Mouse (Mus musculus) layer of hippocampus, postnatal 10 days (tissue): ENCODE measurements around the gene Sarnp. TPM values are rescaled to one million over a fixed set of nuclear protein-coding genes. Genes with fewer than 3 reads are reported as not detected.

Source experiments
- DNase-seq, 2 experiments: peaks; one replicate each; pipeline ENCODE4 v3.0.0; 2021; ENCODE audit warnings: low spot score in 2 of 2
- long read RNA-seq: library from polyadenylated mRNA; stranded (forward); transcript quantifications from one replicate; pipeline ENCODE4 v2.0.0, GENCODE M21; 2023
- total RNA-seq, 2 experiments: library from RNA; stranded (reverse); gene quantifications; 2 replicates each; pipeline ENCODE4 v1.2.3; 2021

Gene Sarnp
- 10 to 100 TPM; 40.9 to 48.2 TPM for total RNA-seq
- long read RNA-seq, transcript Sarnp-201 (11 exons, 918 nt) = major isoform, 81 of 189 reads
- long read RNA-seq, partial matches to known transcripts = 6 of 189 reads
- long read RNA-seq, other reads (novel, unspliced or antisense) = 102 of 189 reads

DNA sequence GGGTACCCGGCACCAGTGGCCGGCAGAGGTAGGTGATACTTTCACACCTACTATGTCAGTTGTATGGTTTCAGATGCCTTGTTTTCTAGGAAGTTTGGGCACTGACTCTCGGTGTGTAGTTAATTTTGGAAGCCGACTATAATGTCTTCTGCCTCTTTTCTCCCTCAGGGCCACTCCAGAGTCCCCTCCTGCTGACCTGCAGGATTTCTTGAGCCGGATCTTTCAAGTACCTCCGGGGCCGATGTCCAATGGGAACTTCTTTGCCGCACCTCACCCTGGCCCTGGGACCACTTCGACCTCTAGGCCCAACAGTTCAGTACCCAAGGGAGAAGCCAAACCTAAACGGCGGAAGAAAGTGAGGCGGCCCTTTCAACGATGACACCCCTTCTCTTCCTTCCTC lies at the start of gene Sarnp:
Gene Sarnp (plus strand): TSS at position 301 of the 400 bp plus-strand sequence.
- DNase-seq = no peak

DNA sequence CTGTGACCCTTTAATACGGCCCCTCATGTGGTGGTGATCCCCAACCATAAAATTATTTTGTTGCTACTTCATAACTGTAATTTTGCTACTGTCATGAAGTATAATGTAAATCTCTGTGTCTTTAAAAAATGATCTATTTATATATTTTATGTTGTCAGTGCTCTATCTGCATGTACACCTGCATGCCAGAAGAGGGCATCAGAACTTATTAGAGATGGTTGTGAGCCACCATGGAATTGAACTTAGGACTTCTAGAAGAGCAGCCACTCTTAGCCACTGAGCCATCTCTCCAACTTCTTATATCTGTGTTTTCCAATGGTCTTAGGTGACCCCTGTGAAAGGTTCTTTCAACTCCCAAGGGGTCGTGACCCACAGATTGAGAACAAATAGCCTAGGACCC lies 44.2 kb upstream of the Sarnp start:
- no peak for DNase-seq

- no peak for DNase-seq
These were observed 43.4 kb upstream of the Sarnp start for GRCm38 (mm10) chr10:128773685-128774084.

GRCm38 (mm10) chr10:128778441-128778840 lies 38.7 kb upstream of the Sarnp start:
- DNase-seq = no peak

GRCm38 (mm10) chr10:128779011-128779795 lies 37.9 kb upstream of the Sarnp start:
- DNase-seq = no peak

DNA sequence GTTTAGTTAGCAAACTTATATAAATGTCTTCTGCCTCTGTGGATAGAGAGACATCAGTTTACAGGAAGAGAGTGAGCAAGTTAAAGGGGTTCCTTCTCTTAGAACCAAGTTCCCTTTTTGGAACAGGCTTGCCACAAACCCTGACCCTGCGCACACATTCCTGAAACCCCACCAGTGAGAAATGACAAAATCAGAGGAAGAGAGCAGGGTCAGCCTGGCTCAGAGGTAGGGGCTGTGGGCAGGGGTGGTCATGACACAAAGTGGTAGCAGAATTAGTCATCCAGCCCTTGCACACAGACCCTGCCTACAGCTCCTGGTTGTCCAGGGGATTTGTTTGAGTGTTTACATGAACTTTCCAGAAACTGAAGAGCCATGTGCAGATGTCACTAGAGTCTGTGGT lies 36.9 kb upstream of the Sarnp start:
- no peak for DNase-seq

- DNase-seq = no peak
These were observed 26.6 kb upstream of the Sarnp start, which contains the start of gene Mmp19 for GRCm38 (mm10) chr10:128790398-128791124. Mmp19 (plus strand) TSS chr10:128790910.

GRCm38 (mm10) chr10:128792041-128792440 lies 25.1 kb upstream of the Sarnp start:
- DNase-seq = no peak

DNA sequence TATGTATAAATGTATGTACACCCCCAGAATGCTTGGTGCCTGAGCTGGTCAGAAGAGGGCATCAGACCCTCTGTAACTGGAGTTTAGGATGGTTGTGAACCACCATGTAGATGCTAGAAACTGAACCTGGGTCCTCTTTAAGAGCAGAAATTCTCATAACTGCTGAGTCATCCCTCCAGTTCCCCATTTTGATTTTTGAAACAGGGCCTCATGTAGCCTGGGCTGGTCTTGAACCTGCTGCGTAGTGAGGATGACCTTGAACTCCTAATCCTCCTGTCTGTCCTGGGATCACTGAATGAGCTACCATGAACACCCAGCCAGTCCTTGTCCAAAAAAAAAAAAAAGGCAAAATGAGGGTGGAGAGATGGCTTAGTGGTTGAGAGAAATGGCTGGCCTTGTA lies 23.9 kb upstream of the Sarnp start:
- no peak for DNase-seq

DNA sequence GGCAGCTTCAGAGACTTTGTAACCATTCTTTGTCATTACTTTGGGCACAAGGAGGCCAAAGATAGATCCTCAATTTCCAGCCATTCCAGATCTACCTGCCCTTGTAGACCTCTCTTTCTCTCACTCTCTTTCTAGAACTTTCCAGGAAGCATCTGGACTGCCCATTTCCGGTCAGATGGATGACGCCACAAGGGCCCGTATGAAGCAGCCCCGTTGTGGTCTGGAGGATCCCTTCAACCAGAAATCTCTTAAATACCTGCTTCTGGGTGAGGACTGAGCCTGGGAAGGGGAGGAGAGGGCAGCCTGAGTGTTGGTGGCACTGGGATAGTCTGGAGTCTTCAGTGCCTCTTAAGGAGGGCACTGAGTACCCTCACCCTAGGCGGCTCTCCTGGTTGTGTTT lies 22.7 kb upstream of the Sarnp start:
- no peak for DNase-seq

DNA sequence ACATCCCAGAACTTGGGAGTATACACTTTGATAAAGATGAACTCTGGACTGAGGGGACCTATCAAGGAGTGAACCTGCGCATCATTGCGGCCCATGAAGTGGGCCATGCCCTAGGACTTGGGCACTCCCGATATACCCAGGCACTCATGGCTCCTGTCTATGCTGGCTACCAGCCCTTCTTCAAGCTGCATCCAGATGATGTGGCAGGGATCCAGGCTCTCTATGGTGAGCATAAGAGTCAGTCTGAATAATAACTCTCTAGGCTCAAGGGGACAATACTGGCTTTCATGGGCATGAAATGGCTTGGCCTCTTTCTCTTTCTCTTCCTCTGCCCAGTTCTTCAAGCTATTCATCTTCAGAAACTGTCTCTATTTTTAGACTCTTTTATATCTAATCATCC lies 21.6 kb upstream of the Sarnp start:
- DNase-seq = no peak

DNA sequence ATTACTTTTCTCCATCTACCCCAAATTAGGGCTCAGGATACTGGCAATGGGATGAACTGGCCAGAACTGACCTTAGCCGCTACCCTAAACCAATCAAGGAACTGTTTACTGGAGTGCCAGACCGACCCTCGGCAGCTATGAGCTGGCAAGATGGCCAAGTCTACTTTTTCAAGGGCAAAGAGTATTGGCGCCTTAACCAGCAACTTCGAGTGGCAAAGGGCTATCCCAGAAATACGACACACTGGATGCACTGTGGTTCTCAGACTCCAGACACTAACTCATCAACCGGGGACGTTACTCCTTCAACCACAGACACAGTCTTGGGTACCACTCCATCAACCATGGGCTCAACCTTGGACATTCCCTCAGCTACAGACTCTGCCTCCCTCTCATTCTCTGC lies 18.5 kb upstream of the Sarnp start:
- DNase-seq = no peak

DNA sequence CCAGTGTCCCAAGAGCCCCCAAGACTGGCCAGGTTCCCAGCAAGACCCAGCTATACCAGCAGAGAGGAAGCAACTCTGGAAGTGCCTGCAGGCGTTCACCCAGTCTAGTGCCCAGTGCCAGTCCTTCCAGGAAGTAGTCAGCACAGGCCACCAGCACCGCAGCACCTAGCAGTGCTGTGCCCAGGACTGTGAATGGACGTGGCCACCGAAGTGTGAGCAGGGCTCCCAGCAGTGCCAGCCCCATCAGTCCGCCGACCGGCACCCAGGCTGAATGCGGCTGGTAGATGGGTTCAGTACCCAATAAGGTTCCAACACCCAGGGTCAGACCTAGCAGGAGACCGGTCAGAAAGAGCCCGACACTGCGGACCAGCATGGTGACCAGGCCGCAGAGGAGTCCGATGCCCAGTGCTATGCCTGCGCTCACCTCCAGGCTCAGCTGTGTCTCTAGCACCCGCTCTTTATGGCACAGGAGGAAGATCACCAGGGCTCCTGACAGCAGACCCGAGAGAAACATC lies 15.1 kb upstream of the Sarnp start:
- DNase-seq = no peak

GRCm38 (mm10) chr10:128802956-128803355 lies 14.2 kb upstream of the Sarnp start:
- no peak for DNase-seq

- DNase-seq = no peak
These were observed 13.8 kb upstream of the Sarnp start for GRCm38 (mm10) chr10:128803361-128803760.

- DNase-seq = peak; percentile 68 to 73
These were observed 13.3 kb upstream of the Sarnp start, which contains the start of gene Dnajc14 for GRCm38 (mm10) chr10:128803771-128804270. Dnajc14 (plus strand) TSS chr10:128804062.

- DNase-seq = peak; percentile 76 to 80
These were observed 12.7 kb upstream of the Sarnp start, which contains the start of gene Tmem198b for GRCm38 (mm10) chr10:128804271-128805091. Tmem198b (minus strand) TSS chr10:128804370.

- DNase-seq = peak; percentile 89 to 96
These were observed 11.8 kb upstream of the Sarnp start for GRCm38 (mm10) chr10:128805092-128806000.

DNA sequence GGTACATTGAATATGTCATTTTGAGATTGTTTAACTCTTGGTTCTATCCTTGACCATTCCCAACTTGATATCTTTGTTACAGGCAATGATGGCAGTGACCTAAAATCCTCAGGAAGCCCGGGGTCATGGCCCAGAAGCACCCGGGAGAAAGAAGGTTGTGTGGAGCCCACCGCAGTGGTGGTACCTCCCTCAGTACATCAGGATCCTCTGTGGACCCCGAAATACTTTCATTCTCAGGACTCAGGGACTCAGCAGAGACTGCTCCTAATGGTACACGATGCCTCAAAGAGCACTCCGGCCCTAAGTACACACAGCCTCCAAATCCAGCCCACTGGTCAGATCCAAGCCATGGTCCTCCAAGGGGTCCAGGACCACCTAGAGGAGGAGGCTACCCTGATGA lies 11.0 kb upstream of the Sarnp start:
- DNase-seq = no peak

DNA sequence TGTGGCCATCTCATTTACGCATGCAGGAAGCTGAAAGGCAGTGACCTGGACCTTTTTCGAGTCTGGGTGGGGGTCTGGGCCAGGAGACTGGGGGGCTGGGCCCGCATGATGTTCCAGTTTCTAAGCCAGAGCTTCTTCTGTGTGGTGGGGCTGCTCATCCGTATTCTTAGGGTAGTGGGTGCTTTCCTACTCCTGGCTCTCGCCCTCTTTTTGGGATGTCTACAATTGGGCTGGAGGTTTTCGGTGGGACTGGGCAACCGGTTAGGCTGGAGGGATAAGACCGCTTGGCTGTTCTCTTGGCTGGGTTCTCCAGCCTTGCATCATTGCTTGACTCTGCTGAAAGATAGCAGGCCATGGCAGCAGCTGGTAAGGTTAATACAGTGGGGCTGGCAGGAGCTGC lies 10.1 kb upstream of the Sarnp start:
- DNase-seq = no peak
